Mouse (Mus musculus) embryo, embryonic 11.5 days (tissue): ENCODE data around the gene Mmp12.
"Not testable (repeated sequence)": the region's sequence is repeated elsewhere in the genome, so short reads cannot be mapped to it uniquely, and the experiment has no call there.

ENCODE experiments used
- DNase-seq: peaks from one replicate; pipeline ENCODE4 v3.0.0-alpha.2; 2012; ENCODE audit warnings: low read depth, low spot score

Gene Mmp12

DNA sequence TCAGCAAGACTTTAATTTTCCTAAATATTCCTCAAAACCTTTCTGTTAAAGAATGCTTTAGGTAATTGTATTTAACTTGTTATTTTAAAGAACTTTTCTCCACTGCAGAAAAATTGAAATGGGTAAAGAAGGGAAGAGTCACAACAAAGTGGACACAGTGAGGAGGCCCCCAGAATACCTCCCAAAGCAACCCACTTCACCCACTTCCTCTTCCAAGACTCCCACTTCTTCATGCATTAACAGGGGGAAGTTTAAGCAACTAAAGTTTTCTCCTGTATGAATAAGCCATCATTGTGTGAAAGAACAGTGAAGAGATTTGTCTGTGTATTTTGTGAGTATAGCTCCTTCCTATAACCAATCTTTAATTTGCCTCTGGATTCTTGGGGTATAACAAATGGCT is at the start of gene Mmp12:
Gene Mmp12 (plus strand): TSS at position 275 of the 400 bp plus-strand sequence.
- DNase-seq: no peak

DNA sequence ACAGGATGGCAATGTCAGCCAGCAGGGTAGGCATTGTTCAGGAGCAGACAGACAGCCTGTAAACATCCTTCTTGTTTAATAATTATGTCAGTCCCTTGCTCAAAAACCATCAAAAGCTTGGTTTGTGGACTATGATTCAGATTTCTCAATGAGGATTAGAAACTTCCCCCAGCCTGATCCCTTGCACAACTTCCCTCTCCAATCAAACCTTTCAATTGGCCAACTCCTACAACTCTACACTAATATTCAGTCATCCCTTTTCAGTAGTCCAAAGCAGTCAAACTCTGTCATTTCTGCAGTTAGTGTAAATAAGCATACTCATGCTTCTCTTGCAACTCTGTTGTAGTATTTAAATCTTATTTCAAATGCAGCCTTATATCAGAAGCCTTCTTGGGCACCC is 12.3 kb upstream of the Mmp12 start:
- DNase-seq: no peak

DNA sequence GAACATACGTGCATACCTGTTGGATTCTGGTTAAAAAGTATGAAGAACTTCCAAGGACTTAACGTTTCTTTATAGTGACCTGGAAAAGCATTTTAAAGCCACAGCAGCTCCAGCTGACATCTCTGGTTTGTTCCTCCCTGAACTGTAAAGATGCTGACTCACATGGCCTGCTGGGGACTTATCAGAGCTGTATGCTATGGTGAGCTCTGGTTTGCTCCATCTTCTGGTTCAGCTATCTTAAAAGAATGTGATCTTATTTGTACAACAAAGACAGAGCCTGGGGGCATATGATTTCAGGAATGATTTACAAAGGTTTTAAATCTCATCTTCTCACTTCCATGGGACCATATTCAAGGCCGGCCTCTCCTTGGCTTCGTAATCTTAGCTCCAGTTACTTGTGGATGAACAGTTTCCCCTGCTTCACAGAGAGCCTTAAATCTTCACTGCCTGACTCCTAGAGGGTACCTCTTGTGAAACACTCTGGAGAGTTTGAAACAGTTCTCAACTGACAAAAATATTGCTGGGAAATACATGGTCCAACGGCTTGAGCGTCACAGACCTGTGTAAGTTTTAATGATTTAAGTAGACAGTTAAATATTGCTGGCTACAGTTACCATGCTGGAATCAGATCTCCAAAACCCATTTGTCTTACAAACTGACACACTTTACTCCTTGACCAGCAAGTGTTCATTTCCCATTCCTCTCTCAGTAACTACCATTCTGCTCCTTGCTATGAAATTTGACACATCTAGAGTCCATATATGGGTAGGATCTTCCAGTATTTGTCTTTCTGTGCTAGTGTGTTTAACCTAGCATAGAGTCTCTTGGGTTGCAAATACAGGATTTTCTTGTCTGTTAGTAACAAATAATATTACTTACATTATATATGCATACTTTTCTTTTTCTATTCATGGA is 8.2 kb upstream of the Mmp12 start:
- DNase-seq: no peak

DNA sequence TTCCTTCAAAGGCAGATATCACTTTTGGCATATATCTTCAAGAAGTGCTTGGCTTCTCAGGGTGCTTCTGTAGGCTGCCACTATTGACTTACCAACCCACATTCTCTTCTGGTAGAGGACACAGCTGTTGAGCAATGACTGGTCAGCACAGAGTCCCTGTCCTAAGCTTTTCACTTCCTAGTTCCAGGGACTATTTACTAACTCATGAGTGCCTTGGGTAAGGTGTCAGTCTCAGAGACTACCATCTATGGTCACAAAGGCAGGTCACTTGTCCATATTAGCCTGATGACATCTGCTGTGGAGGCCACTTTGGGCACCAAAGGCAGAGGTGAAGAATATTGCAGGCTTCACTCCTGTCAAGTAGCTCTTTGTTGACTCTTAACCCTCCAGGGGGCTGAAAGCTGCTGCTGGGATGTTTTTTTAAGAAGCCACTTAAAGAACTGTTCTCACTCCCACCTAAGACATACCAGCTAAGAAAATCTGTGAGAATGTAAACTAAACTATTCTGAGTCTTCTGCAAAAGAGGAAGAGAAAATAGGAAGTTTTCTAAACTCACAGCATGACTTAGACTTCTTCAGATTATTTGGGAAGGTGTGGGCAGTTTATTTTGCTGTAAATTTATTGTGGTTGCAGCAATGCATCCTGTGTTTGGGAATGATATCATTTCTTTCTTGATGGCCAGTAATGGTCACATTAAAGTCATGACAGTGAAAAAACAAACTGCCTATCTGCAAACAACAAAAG is 7.3 kb upstream of the Mmp12 start:
- DNase-seq: no peak

DNA sequence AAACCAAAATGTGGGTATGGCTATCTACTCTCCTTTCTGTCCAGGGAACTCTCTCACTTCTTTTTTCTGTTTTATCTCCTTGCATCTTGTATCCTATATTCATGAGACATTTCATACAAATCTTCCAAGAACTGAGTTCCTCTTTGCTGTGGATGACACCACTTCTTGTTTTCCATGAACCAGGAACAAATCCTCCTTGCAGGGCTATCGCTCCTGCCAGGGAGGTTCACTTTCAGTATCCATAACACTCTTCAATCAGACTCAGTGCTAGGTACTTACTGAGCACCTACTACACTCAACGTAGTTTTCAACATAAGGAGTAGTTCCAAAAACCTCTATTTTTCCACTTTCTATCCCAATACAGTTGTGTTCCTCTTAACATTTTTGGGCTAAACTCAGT is 1.3 kb downstream of the Mmp12 start:
- no peak for DNase-seq

DNA sequence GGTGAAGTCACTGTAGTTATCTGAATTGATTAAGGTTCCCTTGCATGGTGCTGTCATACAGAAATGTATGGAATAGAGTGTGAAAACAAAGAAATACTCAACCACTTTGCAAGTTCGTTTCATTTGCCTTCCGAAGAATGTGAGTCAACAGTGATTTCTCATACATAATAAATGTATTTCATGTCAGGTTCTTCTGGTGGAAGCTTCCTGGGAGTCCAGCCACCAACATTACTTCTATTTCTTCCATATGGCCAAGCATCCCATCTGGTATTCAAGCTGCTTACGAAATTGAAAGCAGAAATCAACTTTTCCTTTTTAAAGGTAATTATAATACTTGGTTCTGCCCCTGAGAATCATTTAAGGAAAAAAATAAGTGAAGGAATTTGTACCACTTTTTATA is 10.4 kb downstream of the Mmp12 start:
- no peak for DNase-seq

DNA sequence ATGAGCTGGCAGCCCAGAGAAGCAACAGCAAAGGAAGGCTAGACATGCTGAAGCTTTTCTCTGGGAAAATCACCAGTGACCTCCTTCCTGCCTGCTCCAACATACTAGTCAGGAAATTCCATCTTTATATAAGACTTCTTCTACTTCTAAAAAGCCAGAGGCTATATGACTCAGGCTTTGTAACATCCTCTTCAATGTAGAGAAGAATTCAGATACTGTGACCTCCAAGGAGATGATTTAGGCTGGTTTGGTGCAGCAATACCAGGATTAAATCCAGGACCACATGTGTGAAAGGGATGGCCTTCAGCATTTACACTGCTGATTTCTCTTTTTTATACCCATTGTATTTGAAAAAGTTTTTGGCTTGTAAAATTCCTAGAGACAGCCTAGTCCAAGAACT is 43.8 kb downstream of the Mmp12 start, which contains the start of gene Mmp1b:
Gene Mmp1b (minus strand): TSS at position 101 of the 400 bp plus-strand sequence.
- DNase-seq: no peak

DNA sequence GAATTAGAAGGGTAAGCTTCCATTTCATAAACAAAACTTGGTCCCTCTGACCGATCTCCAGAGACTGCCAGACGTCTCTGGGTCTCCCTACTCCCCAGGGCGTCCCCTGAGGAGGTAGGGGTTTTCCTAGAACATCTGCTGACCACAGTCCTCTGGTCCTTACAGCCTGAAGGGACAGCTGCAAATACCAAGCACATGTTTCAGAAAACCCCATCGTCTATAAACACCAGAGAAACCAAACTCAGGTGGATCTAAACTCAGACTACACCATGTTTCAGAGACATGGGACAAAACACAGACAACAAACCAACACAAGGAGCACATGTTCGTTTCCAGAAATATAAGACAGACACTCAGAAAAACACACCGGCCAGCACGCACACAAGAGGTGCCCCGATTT is 52.4 kb downstream of the Mmp12 start:
- DNase-seq: not testable (repeated sequence)
